Mouse (Mus musculus): ENCODE data around the gene Usp34. TPM values are rescaled to one million over a fixed set of nuclear protein-coding genes. Genes with fewer than 3 reads are reported as not detected.

Gene Usp34
- polyA plus RNA-seq, 1 experiment, result 51.1 TPM

GRCm38 (mm10) chr11:23362305-23362704, 55.6 kb downstream of the Usp34 start:
- TF ChIP-seq POLR2A (IDR thresholded peaks at IDR 0.05; ENCODE audit: borderline replicate concordance, insufficient read depth, low read length) (no peak), CTCF (IDR thresholded peaks at IDR 0.05; ENCODE audit: borderline replicate concordance, insufficient read depth, low read depth, low read length) (no peak)
- Histone ChIP-seq H3K27ac (ENCODE audit: insufficient read depth, low read length) (no peak overlapping the region), H3K27me3 (ENCODE audit: control insufficient read depth, insufficient read depth, low read length) (no peaks in the 10 kb centered on the region), H3K4me3 (replicated peaks; ENCODE audit: insufficient read depth, low read depth, low read length) (no peak overlapping the region), H3K4me1 (ENCODE audit: control insufficient read depth, insufficient read depth, low read length) (no peaks in the 10 kb centered on the region)
- no peak for DNase-seq

GRCm38 (mm10) chr11:23364348-23364747, 57.7 kb downstream of the Usp34 start:
- Histone ChIP-seq H3K4me1 (ENCODE audit: control insufficient read depth, insufficient read depth, low read length) (no peaks in the 10 kb centered on the region), H3K27me3 (ENCODE audit: control insufficient read depth, insufficient read depth, low read length) (no peaks in the 10 kb centered on the region), H3K4me3 (replicated peaks; ENCODE audit: insufficient read depth, low read depth, low read length) (no peak overlapping the region), H3K27ac (ENCODE audit: insufficient read depth, low read length) (no peak overlapping the region)
- TF ChIP-seq POLR2A (IDR thresholded peaks at IDR 0.05; ENCODE audit: borderline replicate concordance, insufficient read depth, low read length), result no peak
- no peak for TF ChIP-seq CTCF (IDR thresholded peaks at IDR 0.05; ENCODE audit: borderline replicate concordance, insufficient read depth, low read depth, low read length)
- 94% methylated on average over 3 of the region's 3 CpGs for WGBS
- no peak for DNase-seq

GRCm38 (mm10) chr11:23372032-23372431, 65.3 kb downstream of the Usp34 start:
- TF ChIP-seq POLR2A (IDR thresholded peaks at IDR 0.05; ENCODE audit: borderline replicate concordance, insufficient read depth, low read length) (no peak), CTCF (IDR thresholded peaks at IDR 0.05; ENCODE audit: borderline replicate concordance, insufficient read depth, low read depth, low read length) (no peak)
- Histone ChIP-seq H3K27me3 (ENCODE audit: control insufficient read depth, insufficient read depth, low read length) (no peaks in the 10 kb centered on the region), H3K27ac (ENCODE audit: insufficient read depth, low read length) (no peak overlapping the region), H3K4me1 (ENCODE audit: control insufficient read depth, insufficient read depth, low read length) (no peaks in the 10 kb centered on the region), H3K4me3 (replicated peaks; ENCODE audit: insufficient read depth, low read depth, low read length) (no peak overlapping the region)
- WGBS, result 90% methylated on average over 4 of the region's 4 CpGs
- DNase-seq, result no peak

- H3K4me1 ChIP-seq (ENCODE audit: control insufficient read depth, insufficient read depth, low read length), result no peaks in the 10 kb centered on the region
- TF ChIP-seq POLR2A (IDR thresholded peaks at IDR 0.05; ENCODE audit: borderline replicate concordance, insufficient read depth, low read length), result no peak
- no peak for TF ChIP-seq CTCF (IDR thresholded peaks at IDR 0.05; ENCODE audit: borderline replicate concordance, insufficient read depth, low read depth, low read length)
- no peak overlapping the region for H3K27ac ChIP-seq (ENCODE audit: insufficient read depth, low read length)
- DNase-seq, result no peak
- H3K4me3 ChIP-seq (replicated peaks; ENCODE audit: insufficient read depth, low read depth, low read length), result no peak overlapping the region
- H3K27me3 ChIP-seq (ENCODE audit: control insufficient read depth, insufficient read depth, low read length), result no peaks in the 10 kb centered on the region
Observed at GRCm38 (mm10) chr11:23372490-23372889, 65.8 kb downstream of the Usp34 start.

- WGBS, result 98% methylated on average over 2 of the region's 2 CpGs
- Histone ChIP-seq H3K4me3 (replicated peaks; ENCODE audit: insufficient read depth, low read depth, low read length) (no peak overlapping the region), H3K27me3 (ENCODE audit: control insufficient read depth, insufficient read depth, low read length) (no peaks in the 10 kb centered on the region), H3K4me1 (ENCODE audit: control insufficient read depth, insufficient read depth, low read length) (no peaks in the 10 kb centered on the region), H3K27ac (ENCODE audit: insufficient read depth, low read length) (no peak overlapping the region)
- DNase-seq, result no peak
- TF ChIP-seq POLR2A (IDR thresholded peaks at IDR 0.05; ENCODE audit: borderline replicate concordance, insufficient read depth, low read length), result no peak
- no peak for TF ChIP-seq CTCF (IDR thresholded peaks at IDR 0.05; ENCODE audit: borderline replicate concordance, insufficient read depth, low read depth, low read length)
Observed at GRCm38 (mm10) chr11:23380055-23380454, 73.4 kb downstream of the Usp34 start.

GRCm38 (mm10) chr11:23380595-23380994, 73.9 kb downstream of the Usp34 start:
- Histone ChIP-seq H3K27ac (ENCODE audit: insufficient read depth, low read length) (no peak overlapping the region), H3K27me3 (ENCODE audit: control insufficient read depth, insufficient read depth, low read length) (no peaks in the 10 kb centered on the region), H3K4me3 (replicated peaks; ENCODE audit: insufficient read depth, low read depth, low read length) (no peak overlapping the region), H3K4me1 (ENCODE audit: control insufficient read depth, insufficient read depth, low read length) (no peaks in the 10 kb centered on the region)
- TF ChIP-seq CTCF (IDR thresholded peaks at IDR 0.05; ENCODE audit: borderline replicate concordance, insufficient read depth, low read depth, low read length), result no peak
- no peak for DNase-seq
- 96% methylated on average over 3 of the region's 3 CpGs for WGBS

- Histone ChIP-seq H3K4me3 (replicated peaks; ENCODE audit: insufficient read depth, low read depth, low read length) (no peak overlapping the region), H3K4me1 (ENCODE audit: control insufficient read depth, insufficient read depth, low read length) (no peaks in the 10 kb centered on the region), H3K27me3 (ENCODE audit: control insufficient read depth, insufficient read depth, low read length) (no peaks in the 10 kb centered on the region), H3K27ac (ENCODE audit: insufficient read depth, low read length) (no peak overlapping the region)
- 85% methylated on average over 1 of the region's 1 CpGs for WGBS
- DNase-seq, result peak in 1 of 2 experiments; percentile 15
- no peak for TF ChIP-seq CTCF (IDR thresholded peaks at IDR 0.05; ENCODE audit: borderline replicate concordance, insufficient read depth, low read depth, low read length)
- no peak for TF ChIP-seq POLR2A (IDR thresholded peaks at IDR 0.05; ENCODE audit: borderline replicate concordance, insufficient read depth, low read length)
Observed at GRCm38 (mm10) chr11:23382787-23383186, 76.1 kb downstream of the Usp34 start.

- Histone ChIP-seq H3K27ac (ENCODE audit: insufficient read depth, low read length) (no peak overlapping the region), H3K27me3 (ENCODE audit: control insufficient read depth, insufficient read depth, low read length) (no peaks in the 10 kb centered on the region), H3K4me3 (replicated peaks; ENCODE audit: insufficient read depth, low read depth, low read length) (no peak overlapping the region), H3K4me1 (ENCODE audit: control insufficient read depth, insufficient read depth, low read length) (no peaks in the 10 kb centered on the region)
- WGBS, result 98% methylated on average over 1 of the region's 1 CpGs
- TF ChIP-seq CTCF (IDR thresholded peaks at IDR 0.05; ENCODE audit: borderline replicate concordance, insufficient read depth, low read depth, low read length) (no peak), POLR2A (IDR thresholded peaks at IDR 0.05; ENCODE audit: borderline replicate concordance, insufficient read depth, low read length) (no peak)
- DNase-seq, result no peak
Observed at GRCm38 (mm10) chr11:23389649-23390048, 83.0 kb downstream of the Usp34 start.

All from cerebellum, adult 2 months (tissue).